Mouse (Mus musculus) sigmoid colon, adult 10 weeks (tissue): ENCODE results near the gene Slco4c1. TPM values are rescaled to one million over a fixed set of nuclear protein-coding genes. Genes with fewer than 3 reads are reported as not detected.

Experiments used
- polyA plus RNA-seq: library from polyadenylated mRNA; stranded (reverse); fragments of 350-450 nt; fragmentation: Illumina TruSeq; extraction: RNeasy Lipid Tissue Mini Kit (QIAGEN cat#74804); gene quantifications from one replicate; pipeline ENCODE4 v1.2.3, GENCODE M21; 2014; ENCODE audit warnings: low read depth, low replicate concordance

Slco4c1 gene
- polyA plus RNA-seq, result 0.13 TPM

DNA sequence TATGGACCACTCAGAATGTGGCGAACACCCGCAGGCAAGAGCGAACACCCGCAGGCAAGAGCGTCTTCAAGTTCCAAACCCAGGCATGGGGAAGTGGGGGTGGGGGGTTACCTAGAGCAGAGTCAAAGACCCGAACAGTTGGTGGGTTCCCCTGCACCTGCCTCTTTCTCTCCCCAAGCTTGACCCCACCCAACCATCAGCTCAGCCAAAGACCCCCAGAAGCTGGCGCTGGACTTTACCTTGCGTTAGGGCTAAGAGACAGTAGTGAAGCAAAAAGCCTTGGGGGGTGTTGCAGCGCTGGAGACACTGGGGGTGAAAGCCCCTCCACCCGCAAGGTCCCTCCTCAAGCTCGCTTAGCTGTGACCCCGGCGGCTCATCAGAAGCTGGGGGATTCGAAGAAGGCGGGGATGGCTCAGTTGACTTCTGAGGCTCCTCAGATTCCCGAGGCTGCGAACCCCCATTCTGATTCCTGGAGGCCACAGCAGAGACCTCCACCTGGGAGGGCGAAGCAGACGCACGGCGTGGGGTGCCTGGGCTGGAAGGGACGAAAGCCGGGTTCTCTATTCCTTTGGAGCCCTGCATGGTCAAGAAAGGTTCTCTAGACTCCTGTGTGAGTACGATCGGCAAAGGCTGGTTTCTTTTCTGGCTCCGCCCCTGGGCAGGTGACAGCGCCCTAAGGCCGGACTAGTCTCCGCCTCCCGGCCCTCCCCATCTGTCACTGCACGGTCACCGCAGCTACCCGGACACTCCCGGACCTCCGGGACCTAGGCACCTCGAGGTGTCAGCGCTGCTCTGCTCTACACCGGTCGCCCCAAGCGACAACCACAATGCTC lies at the start of gene Slco4c1:
TSS of gene Slco4c1 (minus strand) at position 644 of the 833 bp plus-strand sequence.

